Mouse (Mus musculus): Measurements from ENCODE around the gene Apoh. TPM values are rescaled to one million over a fixed set of nuclear protein-coding genes. Genes with fewer than 3 reads are reported as not detected.

Gene Apoh
- total RNA-seq, 1 experiment from 2014 or later: not detected

DNA sequence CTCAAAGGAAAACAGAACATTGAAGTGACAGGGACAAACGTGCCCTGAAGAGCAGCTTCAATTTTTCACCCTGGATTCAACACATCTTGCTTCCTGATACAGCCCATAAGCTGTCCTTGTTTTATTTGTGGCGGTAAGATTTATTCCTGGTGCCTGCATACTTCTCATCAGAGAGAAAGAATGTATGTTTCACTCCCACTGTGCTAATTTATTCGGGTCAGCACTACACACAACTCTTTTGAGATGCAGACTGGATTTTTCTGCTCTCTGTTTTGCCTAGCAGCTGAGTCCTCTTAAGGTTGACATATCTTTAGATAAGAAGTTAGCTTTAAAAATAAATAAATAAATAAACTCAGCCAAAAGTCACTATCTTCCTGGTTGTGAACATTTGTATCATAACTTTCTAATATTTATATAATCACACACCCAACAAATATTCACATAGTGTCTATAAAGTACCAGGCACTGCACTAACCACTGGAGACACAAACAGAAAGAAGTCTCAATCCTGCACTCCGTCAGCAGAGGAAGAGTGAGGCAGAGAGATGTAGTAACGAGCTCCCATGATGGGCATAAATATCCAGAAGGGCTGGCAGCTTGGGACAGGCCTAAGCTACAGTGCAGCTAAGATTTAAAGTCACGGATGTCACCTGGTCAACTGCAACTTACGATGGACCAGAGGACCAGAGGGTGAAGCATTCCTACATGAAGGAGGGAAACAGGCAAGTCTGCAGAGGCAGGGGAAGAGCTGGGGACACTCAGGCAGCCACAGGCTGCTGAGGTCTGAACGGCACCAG, 9.4 kb upstream of the Apoh start:
- DNase-seq: no peak

DNA sequence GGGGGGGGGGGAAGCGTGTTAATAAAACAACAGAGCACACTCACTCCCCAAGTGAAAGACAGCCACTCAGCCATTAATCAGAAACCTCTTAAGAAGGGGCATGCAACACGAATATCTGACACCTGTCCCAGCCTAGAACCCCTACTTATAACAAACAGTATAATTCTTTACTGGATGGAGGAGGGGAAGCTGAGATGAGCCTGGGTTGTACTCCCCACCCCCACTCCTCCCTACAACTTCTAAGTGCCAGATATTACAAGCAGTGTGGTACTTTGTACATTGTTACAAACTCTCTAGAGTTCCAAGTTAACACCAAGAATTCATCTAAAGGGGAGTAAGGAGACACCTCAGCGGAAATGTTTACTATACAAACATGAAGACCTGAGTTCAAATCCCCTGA, 8.5 kb upstream of the Apoh start:
- no peak for DNase-seq

- no peak for DNase-seq
These were observed 7.6 kb upstream of the Apoh start for GRCm38 (mm10) chr11:108335536-108335935.

- no peak for DNase-seq
These were observed 6.7 kb upstream of the Apoh start for GRCm38 (mm10) chr11:108336445-108336844.

GRCm38 (mm10) chr11:108340293-108340692, 2.9 kb upstream of the Apoh start:
- DNase-seq: no peak

- DNase-seq: no peak
These were observed 1.4 kb upstream of the Apoh start for GRCm38 (mm10) chr11:108341783-108342182.

GRCm38 (mm10) chr11:108343789-108344462, 772 bp downstream of the Apoh start, which contains the start of gene Prkca:
TSS of gene Prkca (minus strand) at chr11:108343928.
- peak; percentile 95 for DNase-seq

GRCm38 (mm10) chr11:108344759-108345158, 1.6 kb downstream of the Apoh start:
- DNase-seq: no peak

DNA sequence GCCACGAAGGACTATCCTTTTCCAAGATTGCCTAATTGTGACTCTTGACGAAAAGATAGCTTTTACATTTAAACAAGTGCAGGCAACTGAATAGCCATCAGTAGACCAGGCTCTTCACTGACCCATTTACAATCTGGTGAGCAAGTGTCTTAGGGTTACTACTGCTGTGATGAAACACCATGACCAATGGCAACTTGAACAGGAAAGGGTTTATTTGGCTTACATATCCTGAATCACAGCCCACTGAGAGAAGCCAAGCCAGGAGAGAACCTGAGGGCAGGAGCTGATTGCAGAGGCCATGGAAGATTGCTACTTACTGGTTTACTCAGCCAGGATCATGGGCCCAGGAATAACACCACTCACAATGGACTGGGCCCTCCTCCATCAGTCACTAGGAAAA, 2.2 kb downstream of the Apoh start:
- DNase-seq: no peak

- no peak for DNase-seq
These were observed 7.6 kb downstream of the Apoh start for GRCm38 (mm10) chr11:108350799-108351198.

DNA sequence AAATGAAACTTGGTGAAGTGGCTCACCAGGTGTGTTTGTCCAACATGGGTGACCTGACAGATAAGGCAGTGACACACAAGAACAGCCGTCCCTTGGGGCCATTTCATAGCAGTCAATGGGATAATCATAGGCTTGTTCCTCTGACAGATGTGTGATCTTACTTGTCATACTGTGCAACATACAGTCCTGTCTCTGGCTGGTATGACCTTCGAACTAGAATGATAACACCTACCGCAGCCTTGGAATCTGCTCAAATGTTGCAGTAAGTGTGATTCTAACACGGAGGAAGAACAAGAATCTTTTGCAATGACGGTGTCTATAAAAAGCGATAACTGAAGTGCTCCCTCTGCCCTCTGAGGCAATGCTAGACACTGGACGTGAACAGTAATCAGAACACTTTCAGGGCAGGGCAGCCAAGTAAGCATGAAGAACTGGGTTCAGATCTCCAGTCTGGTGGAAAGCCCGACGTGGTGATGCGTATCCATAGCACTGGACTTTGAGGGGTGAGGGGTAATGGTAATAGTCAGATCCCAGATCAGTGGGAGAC, 9.8 kb downstream of the Apoh start:
- no peak for DNase-seq

- DNase-seq: no peak
These were observed 12.9 kb downstream of the Apoh start for GRCm38 (mm10) chr11:108356020-108356419.

DNA sequence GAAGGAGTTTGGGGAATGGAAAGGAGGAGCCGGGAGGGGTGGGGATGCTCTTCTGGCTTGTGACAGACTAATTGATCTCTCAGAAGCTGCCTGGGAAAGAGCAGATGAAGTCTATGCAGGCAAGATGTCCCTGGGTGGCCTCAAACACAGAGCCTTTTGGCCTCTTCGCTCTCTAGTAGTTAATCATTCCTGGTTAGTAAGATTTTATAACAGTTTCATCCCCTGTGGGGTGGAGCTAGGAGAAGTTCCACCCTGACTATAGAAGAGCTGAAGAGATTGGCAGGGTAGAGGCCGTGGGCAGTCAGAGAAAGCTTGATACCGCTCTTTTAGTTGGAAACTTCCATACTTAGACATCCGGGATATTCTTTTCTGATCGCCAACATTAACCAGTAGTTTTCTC, 15.8 kb downstream of the Apoh start:
- no peak for DNase-seq

GRCm38 (mm10) chr11:108360983-108361382, 17.8 kb downstream of the Apoh start:
- no peak for DNase-seq

DNA sequence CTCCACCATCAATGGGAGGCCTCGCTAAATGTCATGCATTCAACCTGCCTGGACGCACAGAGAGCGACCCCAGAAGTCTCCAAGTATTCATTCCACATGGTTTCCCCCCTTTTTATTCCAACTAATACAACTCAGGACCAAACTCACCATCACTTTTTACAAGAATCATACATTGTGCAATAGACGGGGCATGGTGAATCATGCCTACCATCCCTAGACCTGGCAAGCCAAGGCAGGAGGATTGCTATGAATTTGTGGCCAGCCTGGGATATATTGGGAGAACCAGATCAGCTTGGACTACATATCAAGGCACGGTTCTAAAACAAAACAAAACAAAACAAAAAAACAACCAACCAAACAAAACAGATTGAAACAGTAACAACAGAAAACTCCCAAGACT, 19.8 kb downstream of the Apoh start:
- DNase-seq: no peak

GRCm38 (mm10) chr11:108363991-108364390, 20.8 kb downstream of the Apoh start:
- DNase-seq: no peak

DNA sequence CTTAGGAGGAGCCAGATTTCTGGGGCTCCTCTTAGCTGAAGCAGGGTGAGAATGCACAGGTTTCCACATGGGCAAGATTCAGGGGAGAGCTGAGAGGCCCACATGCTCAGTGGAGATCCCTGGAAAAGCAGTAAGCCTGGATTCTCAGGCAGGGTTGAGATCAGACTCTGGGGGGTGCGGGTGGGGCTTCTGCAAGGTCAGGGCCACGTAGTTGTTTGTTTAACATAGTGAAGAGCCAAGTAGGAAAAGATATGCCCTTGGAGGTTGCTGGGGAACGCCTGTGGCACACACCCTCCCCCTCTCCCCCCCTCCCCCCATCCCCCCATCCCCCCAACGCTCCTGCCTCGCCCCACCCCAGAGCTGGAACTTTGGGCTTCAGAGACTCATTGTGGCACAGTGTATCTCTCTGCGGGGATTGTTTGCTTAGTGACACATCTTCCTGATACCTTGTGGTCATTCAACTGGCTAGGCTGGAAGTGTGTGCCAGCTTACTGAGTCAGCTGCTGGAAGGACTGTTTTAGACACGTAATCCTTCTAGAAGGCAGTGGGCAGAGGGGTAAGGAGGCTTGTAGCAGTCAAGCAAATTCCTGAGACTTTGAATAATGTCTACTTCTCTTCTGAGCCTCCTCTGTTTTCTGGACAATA, 21.9 kb downstream of the Apoh start:
- DNase-seq: peak; percentile 44

DNA sequence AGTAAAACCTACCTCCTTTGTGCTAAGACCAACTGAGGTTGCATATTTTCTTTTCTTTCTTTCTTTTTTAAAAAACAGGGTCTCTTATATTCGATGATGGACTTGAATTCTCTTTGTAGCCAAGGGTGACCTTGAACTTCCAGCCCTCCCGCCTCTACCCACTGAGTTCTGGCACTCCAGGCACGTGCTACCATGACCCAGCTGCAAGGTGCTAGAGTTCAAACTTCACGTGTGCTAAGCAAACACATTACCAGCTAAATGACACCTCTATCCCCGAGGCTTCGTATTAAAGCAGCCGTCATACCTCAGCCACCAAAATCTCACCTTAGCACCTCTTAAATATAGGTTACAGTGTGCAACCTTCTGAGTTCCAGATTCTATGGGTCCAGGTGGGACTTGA, 22.4 kb downstream of the Apoh start:
- DNase-seq: no peak

DNA sequence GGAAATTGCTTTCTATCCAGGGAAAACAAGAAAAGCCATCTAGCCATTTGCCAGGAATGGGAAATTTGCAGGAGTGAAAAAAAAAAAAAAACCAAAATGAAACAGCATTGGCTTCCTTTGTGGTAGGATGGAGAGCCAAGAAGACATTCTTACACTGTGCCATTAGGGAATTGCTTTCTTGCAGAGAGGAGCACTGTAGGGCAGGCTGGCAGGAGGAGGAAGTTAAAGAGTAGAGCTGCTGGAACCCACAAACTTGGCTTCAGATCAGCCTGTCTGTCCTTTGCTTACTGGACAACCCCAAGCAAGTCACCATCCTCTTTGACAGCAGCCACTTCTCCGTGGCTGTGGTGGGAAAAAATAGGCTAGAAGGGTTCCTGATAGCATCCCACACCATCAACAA, 23.9 kb downstream of the Apoh start:
- no peak for DNase-seq

- no peak for DNase-seq
These were observed 33.7 kb downstream of the Apoh start for GRCm38 (mm10) chr11:108376815-108377214.

- peak; percentile 73 for DNase-seq
These were observed 34.7 kb downstream of the Apoh start for GRCm38 (mm10) chr11:108377680-108378362.

GRCm38 (mm10) chr11:108378363-108378751, 35.2 kb downstream of the Apoh start:
- DNase-seq: no peak

Data from adrenal gland, postnatal 25 days (tissue).